Comparison of ENCODE assay signal across 21 mouse cellular contexts in genomic region chr3:122346600-122346999, GRCm38 (mm10). TPM values are rescaled to one million over a fixed set of nuclear protein-coding genes. Genes with fewer than 3 reads are reported as not detected.
DNase-seq lines count a peak whose midpoint lies in the region; ATAC-seq lines count a peak whose summit lies in the region.
"Had no signal": no experiment of that assay in that cellular context is flagged by ENCODE, and none has a peak within 500 bp of the region (broad histone marks: within the 10 kb centered on the region; RNA-seq: fewer than 3 reads in every experiment).

No protein-coding gene starts in this region.

- DNase-seq in A20 (ENCODE audit: low read depth, low spot score) (peak; percentile 14), liver (no peak)
- DNase-seq in induced T-regulatory cell, adult 2 months (ENCODE audit: low read depth), result peak; percentile 2
- peak; percentile 27 for DNase-seq in splenic B cell, adult 2 months (ENCODE audit: low read depth, low spot score)
- no peak for DNase-seq in gastrocnemius, postnatal 10 days
- DNase-seq: adrenal gland, adult 8-10 months; cerebellum, adult 11 months; cerebellum, adult 9-10 months; cerebellum, postnatal 36 days; embryo, embryonic 11 days; kidney, adult 11 months had no signal

- H3K36me3 ChIP-seq in splenic B cell, adult 2 months (ENCODE audit: control insufficient read depth, insufficient read depth, low read length, poor library complexity, severe bottlenecking), result no peaks in the 10 kb centered on the region
- H3K36me3 ChIP-seq: embryonic facial prominence, embryonic 15.5 days; forebrain, embryonic 10.5 days; G1E; heart, embryonic 12.5 days; hindbrain, embryonic 13.5 days had no signal

- peak; percentile 29; the same call in 1 of the 2 replicates for ATAC-seq in megakaryocyte, adult 5-6 weeks (ENCODE audit: poor library complexity, severe bottlenecking)
- ATAC-seq in frontal cortex, adult (ENCODE audit: low TSS enrichment), result no peak
- ATAC-seq: CD4-positive, CD25-positive, alpha-beta regulatory T cell, adult 4 months; forebrain, embryonic 14.5 days; hindbrain, postnatal 0 days had no signal

- H3K27me3 ChIP-seq in splenic B cell, adult 2 months (ENCODE audit: control insufficient read depth, insufficient read depth, low read length, poor library complexity, severe bottlenecking), result no peaks in the 10 kb centered on the region
- H3K27me3 ChIP-seq: embryonic facial prominence, embryonic 15.5 days; hindbrain, embryonic 13.5 days had no signal

RNA-seq across cellular contexts. Expression of gene Bcar3, which starts 52.7 kb away (rescaled TPM):
- 0.46 and 1.2 TPM in 2 replicates for total RNA-seq in megakaryocyte, adult 5-6 weeks (2015)
- 1.2 and 2.0 TPM in 2 replicates for total RNA-seq in megakaryocyte, adult 5-6 weeks (2017)
- 10 to 100 TPM; 14.1 to 23.2 TPM for total RNA-seq in gastrocnemius, postnatal 10 days (2021)

Comparison
In these comparisons a context has a peak if more than half of its experiments do, and no peak if none do; other contexts are left out.
1. DNase-seq: peak in A20 (single experiment), induced T-regulatory cell, adult 2 months (single experiment) and splenic B cell, adult 2 months (single experiment); none in liver (single experiment) and gastrocnemius, postnatal 10 days (single experiment).
2. RNA of gene Bcar3, which starts 52.7 kb away (total RNA-seq): 14.1 to 23.2 TPM in gastrocnemius, postnatal 10 days; 0.46 to 2.0 TPM in megakaryocyte, adult 5-6 weeks; every median in the first group is over 4 times any median in the second.